Mouse (Mus musculus) kidney, postnatal 36 days (tissue): ENCODE results near the gene Daglb.
"Not testable (repeated sequence)": the region's sequence is repeated elsewhere in the genome, so short reads cannot be mapped to it uniquely, and the experiment has no call there.

ENCODE experiments used
- DNase-seq, 2 experiments: peaks; one replicate each; pipeline ENCODE4 v3.0.0; 2021 to 2022; ENCODE audit warnings: mixed read lengths in 2 of 2

The Daglb gene

GRCm38 (mm10) chr5:143487998-143488397 is 23.6 kb downstream of the Daglb start:
- no peak for DNase-seq

- DNase-seq = no peak
Observed at GRCm38 (mm10) chr5:143489749-143490342, 25.5 kb downstream of the Daglb start.

- peak in 1 of 2 experiments; percentile 36 for DNase-seq
Observed at GRCm38 (mm10) chr5:143491736-143492135, 27.4 kb downstream of the Daglb start.

GRCm38 (mm10) chr5:143493163-143493562 is 28.8 kb downstream of the Daglb start:
- DNase-seq = no peak

GRCm38 (mm10) chr5:143495708-143496107 is 31.3 kb downstream of the Daglb start:
- no peak for DNase-seq

GRCm38 (mm10) chr5:143497451-143497850 is 33.1 kb downstream of the Daglb start:
- no peak for DNase-seq

- no peak for DNase-seq
Observed at GRCm38 (mm10) chr5:143499197-143499596, 34.8 kb downstream of the Daglb start.

- no peak for DNase-seq
Observed at GRCm38 (mm10) chr5:143499686-143500085, 35.3 kb downstream of the Daglb start.

GRCm38 (mm10) chr5:143500711-143501110 is 36.3 kb downstream of the Daglb start:
- not testable (repeated sequence) for DNase-seq

GRCm38 (mm10) chr5:143501140-143501539 is 36.8 kb downstream of the Daglb start:
- no peak for DNase-seq

GRCm38 (mm10) chr5:143501649-143502048 is 37.3 kb downstream of the Daglb start:
- no peak for DNase-seq

- peak; percentile 63 to 69 for DNase-seq
Observed at GRCm38 (mm10) chr5:143502899-143503557, 38.6 kb downstream of the Daglb start.

- DNase-seq = no peak
Observed at GRCm38 (mm10) chr5:143503740-143504139, 39.4 kb downstream of the Daglb start.

- no peak for DNase-seq
Observed at GRCm38 (mm10) chr5:143504453-143504852, 40.1 kb downstream of the Daglb start.

GRCm38 (mm10) chr5:143505056-143505455 is 40.7 kb downstream of the Daglb start:
- no peak for DNase-seq

- DNase-seq = no peak
Observed at GRCm38 (mm10) chr5:143505545-143505944, 41.2 kb downstream of the Daglb start.

GRCm38 (mm10) chr5:143509294-143509693 is 44.9 kb downstream of the Daglb start:
- no peak for DNase-seq

GRCm38 (mm10) chr5:143509737-143510136 is 45.4 kb downstream of the Daglb start:
- no peak for DNase-seq

- DNase-seq = peak in 1 of 2 experiments; percentile 26
Observed at GRCm38 (mm10) chr5:143511577-143511976, 47.2 kb downstream of the Daglb start.

GRCm38 (mm10) chr5:143512305-143512704 is 47.9 kb downstream of the Daglb start:
- no peak for DNase-seq

- no peak for DNase-seq
Observed at GRCm38 (mm10) chr5:143514878-143515277, 50.5 kb downstream of the Daglb start.

GRCm38 (mm10) chr5:143517005-143517404 is 52.6 kb downstream of the Daglb start:
- DNase-seq = no peak

- peak; percentile 29 to 45 for DNase-seq
Observed at GRCm38 (mm10) chr5:143517436-143517835, 53.1 kb downstream of the Daglb start.

- DNase-seq = no peak
Observed at GRCm38 (mm10) chr5:143518045-143518591, 53.7 kb downstream of the Daglb start.
